Mouse (Mus musculus) midbrain, embryonic 15.5 days (tissue): Measurements from ENCODE around the gene Gm9918. TPM values are rescaled to one million over a fixed set of nuclear protein-coding genes. Genes with fewer than 3 reads are reported as not detected.

ENCODE experiments used
- ATAC-seq: fragments of 200-750 bp; cut with Nextera tagmentation; replicated peaks from 2 replicates; pipeline ENCODE4 v1.8.0; 2017; ENCODE audit warnings: moderate TSS enrichment
- H3K27ac ChIP-seq: fragments of 300-500 bp; sonication (generic); 2 replicates; pipeline ENCODE4 v1.5.1; 2015; ENCODE audit warnings: mild to moderate bottlenecking, inconsistent platforms
- H3K27me3 ChIP-seq: fragments of 300-500 bp; sonication (generic); replicated peaks from 2 replicates; pipeline ENCODE4 v1.6.1; 2015; ENCODE audit warnings: inconsistent platforms
- H3K36me3 ChIP-seq: fragments of 300-500 bp; sonication (generic); replicated peaks from 2 replicates; pipeline ENCODE4 v1.6.1; 2015; ENCODE audit warnings: inconsistent platforms
- H3K4me1 ChIP-seq: fragments of 300-500 bp; sonication (generic); 2 replicates; pipeline ENCODE4 v1.6.1; 2015; ENCODE audit warnings: inconsistent platforms
- H3K4me2 ChIP-seq: fragments of 300-500 bp; sonication (generic); 2 replicates; pipeline ENCODE4 v1.6.1; 2015; ENCODE audit warnings: inconsistent platforms, mild to moderate bottlenecking, moderate library complexity
- H3K4me3 ChIP-seq: fragments of 300-500 bp; sonication (generic); 2 replicates; pipeline ENCODE4 v1.5.1; 2015; ENCODE audit warnings: mild to moderate bottlenecking, inconsistent platforms
- H3K9ac ChIP-seq: fragments of 300-500 bp; sonication (generic); 2 replicates; pipeline ENCODE4 v1.6.1; 2015; ENCODE audit warnings: mild to moderate bottlenecking, inconsistent platforms
- H3K9me3 ChIP-seq: fragments of 300-500 bp; sonication (generic); 2 replicates; pipeline ENCODE4 v1.6.1; 2016; ENCODE audit warnings: inconsistent platforms
- WGBS: fragments of 180-500 bp; shearing (Covaris S2); methylation state at CpG from one replicate; pipeline ENCODE4 v1.1.7; 2015; ENCODE audit warnings: mixed read lengths; 5-methylcytosine and 5-hydroxymethylcytosine counted together
- polyA plus RNA-seq: library from polyadenylated mRNA; unstranded; fragments of >200 nt; fragmentation: Nextera tagmentation; extraction: Ambion mirVana; gene quantifications from 2 replicates; pipeline ENCODE4 v1.2.1, GENCODE M21; 2015

The Gm9918 gene
- polyA plus RNA-seq, 1 experiment from 2014 or later = 0.10 TPM

DNA sequence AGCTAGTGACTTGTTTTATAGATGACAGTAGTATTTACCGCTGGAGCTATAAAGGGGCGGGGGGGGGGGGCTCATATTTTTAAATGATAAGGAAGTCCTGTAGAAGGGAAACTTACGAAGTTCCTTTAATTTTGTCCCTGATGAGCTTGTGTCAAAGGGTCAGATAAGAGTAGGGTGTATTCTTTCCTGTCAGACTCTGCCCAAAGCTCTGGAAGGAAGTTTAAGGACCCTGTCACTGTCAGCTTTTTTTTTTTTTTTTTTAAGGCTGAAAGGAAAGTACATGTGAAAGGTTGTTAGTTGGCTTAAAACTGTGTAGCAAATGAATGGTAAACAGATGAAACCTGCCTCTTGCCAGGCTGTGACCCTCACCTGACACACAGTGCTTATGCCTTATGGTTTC lies 13.3 kb downstream of the Gm9918 start:
- H3K27ac ChIP-seq = no peak overlapping the region
- no peaks in the 10 kb centered on the region for H3K27me3 ChIP-seq
- peaks cover 13% of the 10 kb centered on the region; the same call in 1 of the 2 replicates for H3K36me3 ChIP-seq
- WGBS = 91% methylated on average over 3 of the region's 3 CpGs
- no peak for ATAC-seq
- H3K4me1 ChIP-seq = peaks cover 16% of the 10 kb centered on the region
- H3K9ac ChIP-seq = no peak overlapping the region
- H3K4me2 ChIP-seq = no peak overlapping the region
- H3K4me3 ChIP-seq = no peak overlapping the region
- H3K9me3 ChIP-seq = no peaks in the 10 kb centered on the region

DNA sequence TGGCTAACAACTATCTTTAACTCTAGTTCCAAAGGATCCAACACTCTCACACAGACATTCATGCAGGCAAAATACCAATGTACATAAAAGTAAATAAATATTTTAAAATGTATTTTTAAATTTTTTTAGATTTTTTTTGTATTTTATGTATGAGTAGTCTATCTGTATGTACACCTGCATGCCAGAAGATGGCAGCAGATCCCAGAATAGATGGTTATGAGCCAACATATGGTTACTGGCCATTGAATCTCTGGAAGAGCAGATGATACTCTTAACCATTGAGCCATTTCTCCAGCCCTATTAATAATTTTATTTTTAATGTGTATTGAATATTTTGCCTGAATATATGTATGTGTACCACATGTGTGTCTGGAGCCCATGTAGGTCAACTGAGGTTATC lies 17.0 kb downstream of the Gm9918 start:
- Histone ChIP-seq H3K9me3 (no peaks in the 10 kb centered on the region), H3K27ac (no peak overlapping the region), H3K4me1 (no peaks in the 10 kb centered on the region), H3K4me3 (no peak overlapping the region), H3K36me3 (0 out of 2 replicates have a peak, but pooled peaks cover 4% of the 10 kb centered on the region), H3K9ac (no peak overlapping the region), H3K4me2 (no peak overlapping the region), H3K27me3 (no peaks in the 10 kb centered on the region)
- no peak for ATAC-seq

DNA sequence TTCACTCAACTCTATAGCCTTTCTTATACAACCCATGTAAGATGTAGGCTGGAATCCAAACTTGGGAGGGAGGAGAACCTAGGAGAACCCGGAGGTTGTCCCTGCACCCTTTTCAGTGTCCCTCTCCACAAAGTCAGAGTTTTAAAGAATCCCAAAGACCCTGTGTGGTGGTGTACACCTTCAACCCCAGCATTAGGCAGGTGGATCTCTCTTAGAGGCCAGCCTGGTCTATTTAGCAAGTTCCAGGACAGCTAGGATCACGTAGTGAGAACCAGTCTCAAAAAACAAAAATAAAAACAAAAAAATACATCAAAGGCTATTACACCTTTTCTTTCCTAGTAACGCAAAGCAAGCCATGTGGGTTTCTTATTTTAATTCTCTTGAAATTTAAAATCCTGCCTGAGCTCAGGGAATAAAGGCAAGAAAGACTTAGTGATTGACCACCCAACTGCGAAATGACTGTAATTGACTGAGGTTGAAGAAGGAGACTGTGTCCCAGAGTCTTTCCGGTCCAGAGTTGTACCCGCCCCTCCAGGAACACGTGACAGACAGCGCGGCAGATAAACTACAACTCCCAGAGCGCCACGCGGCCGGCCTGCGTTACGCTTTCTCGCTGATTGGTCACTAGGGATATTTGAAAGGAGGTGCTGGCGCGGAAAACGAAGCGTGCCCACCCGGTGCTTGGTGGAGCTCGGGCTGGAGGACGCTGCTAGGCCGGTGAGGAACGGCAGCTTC lies 25.4 kb downstream of the Gm9918 start, which contains the start of gene Espl1:
Gene Espl1, plus strand, starts transcription at position 634 of the 735 bp plus-strand sequence.
- peak within 1 kb of the TSS; percentile 37 for H3K9ac ChIP-seq
- peak within 1 kb of the TSS; percentile 69 for H3K27ac ChIP-seq
- no peaks in the 10 kb centered on the region for H3K36me3 ChIP-seq
- peak; percentile 99 for ATAC-seq
- peak within 1 kb of the TSS; percentile 99 for H3K4me2 ChIP-seq
- H3K4me1 ChIP-seq = peaks cover 8% of the 10 kb centered on the region
- no peaks in the 10 kb centered on the region for H3K9me3 ChIP-seq
- 7% methylated on average over 25 of the region's 25 CpGs for WGBS
- H3K4me3 ChIP-seq = peak within 1 kb of the TSS; percentile 55
- H3K27me3 ChIP-seq = no peaks in the 10 kb centered on the region

GRCm38 (mm10) chr15:102296368-102297006 lies 26.1 kb downstream of the Gm9918 start:
- H3K27ac ChIP-seq = no peak overlapping the region
- no peaks in the 10 kb centered on the region for H3K36me3 ChIP-seq
- peak; percentile 62; the same call in 1 of the 2 replicates for ATAC-seq
- H3K9me3 ChIP-seq = no peaks in the 10 kb centered on the region
- peak overlapping the region; percentile 29; the same call in 1 of the 2 replicates for H3K9ac ChIP-seq
- peaks cover 8% of the 10 kb centered on the region for H3K4me1 ChIP-seq
- 5% methylated on average over 24 of the region's 24 CpGs for WGBS
- peak overlapping the region; percentile 55 for H3K4me3 ChIP-seq
- H3K4me2 ChIP-seq = peak overlapping the region; percentile 99
- no peaks in the 10 kb centered on the region for H3K27me3 ChIP-seq

DNA sequence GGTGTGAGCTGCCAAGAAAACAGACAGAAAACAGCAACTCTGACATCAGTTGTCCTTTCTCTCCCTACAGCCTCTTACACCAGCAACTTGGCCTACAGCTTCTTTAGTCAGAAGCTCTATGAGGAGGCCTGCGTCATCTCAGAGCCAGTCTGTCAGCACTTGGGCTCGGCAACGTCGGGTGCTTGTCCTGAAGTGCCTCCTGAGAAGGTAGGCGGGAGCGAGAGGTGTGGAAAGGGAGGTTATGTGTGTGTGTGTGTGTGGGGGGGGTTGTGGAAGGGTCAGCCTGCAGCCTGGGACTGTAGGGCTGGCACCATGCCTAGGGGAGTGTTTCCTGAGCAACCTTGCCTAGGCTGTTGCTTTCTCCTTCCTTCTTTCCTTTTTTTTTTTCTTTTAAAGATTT lies 32.2 kb downstream of the Gm9918 start:
- Histone ChIP-seq H3K36me3 (no peaks in the 10 kb centered on the region), H3K4me2 (no peak overlapping the region), H3K9me3 (no peaks in the 10 kb centered on the region), H3K9ac (no peak overlapping the region), H3K27ac (no peak overlapping the region), H3K27me3 (no peaks in the 10 kb centered on the region), H3K4me1 (no peaks in the 10 kb centered on the region), H3K4me3 (no peak overlapping the region)
- 91% methylated on average over 6 of the region's 6 CpGs for WGBS
- no peak for ATAC-seq

DNA sequence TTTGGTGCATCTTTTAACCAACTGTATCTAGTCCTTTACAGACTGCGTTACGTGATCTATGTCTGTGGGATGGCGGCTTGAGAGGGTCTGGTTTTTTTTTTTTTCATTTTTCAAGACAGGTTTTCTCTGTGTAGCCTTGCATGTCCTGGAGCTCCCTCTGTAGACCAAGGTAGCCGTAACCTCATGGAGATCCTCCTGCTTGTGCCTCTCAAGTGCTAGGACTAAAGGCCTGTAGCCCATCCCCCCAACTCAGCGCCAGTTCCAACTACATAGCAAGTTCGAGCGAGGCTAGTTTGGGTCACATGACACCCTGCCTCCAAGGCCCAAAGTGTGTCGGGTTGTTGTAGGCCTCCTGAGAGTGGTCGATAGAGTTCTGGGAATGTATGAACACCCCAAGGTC lies 38.4 kb downstream of the Gm9918 start:
- Histone ChIP-seq H3K9ac (no peak overlapping the region), H3K4me1 (no peaks in the 10 kb centered on the region), H3K36me3 (no peaks in the 10 kb centered on the region), H3K4me3 (no peak overlapping the region), H3K4me2 (no peak overlapping the region), H3K27ac (no peak overlapping the region), H3K9me3 (no peaks in the 10 kb centered on the region), H3K27me3 (no peaks in the 10 kb centered on the region)
- 90% methylated on average over 9 of the region's 9 CpGs for WGBS
- no peak for ATAC-seq

GRCm38 (mm10) chr15:102310074-102310845 lies 39.9 kb downstream of the Gm9918 start:
- no peak for ATAC-seq
- Histone ChIP-seq H3K27ac (no peak overlapping the region), H3K36me3 (no peaks in the 10 kb centered on the region), H3K27me3 (no peaks in the 10 kb centered on the region), H3K4me3 (no peak overlapping the region), H3K4me1 (no peaks in the 10 kb centered on the region), H3K9ac (no peak overlapping the region), H3K4me2 (no peak overlapping the region), H3K9me3 (no peaks in the 10 kb centered on the region)
- WGBS = 92% methylated on average over 10 of the region's 10 CpGs

DNA sequence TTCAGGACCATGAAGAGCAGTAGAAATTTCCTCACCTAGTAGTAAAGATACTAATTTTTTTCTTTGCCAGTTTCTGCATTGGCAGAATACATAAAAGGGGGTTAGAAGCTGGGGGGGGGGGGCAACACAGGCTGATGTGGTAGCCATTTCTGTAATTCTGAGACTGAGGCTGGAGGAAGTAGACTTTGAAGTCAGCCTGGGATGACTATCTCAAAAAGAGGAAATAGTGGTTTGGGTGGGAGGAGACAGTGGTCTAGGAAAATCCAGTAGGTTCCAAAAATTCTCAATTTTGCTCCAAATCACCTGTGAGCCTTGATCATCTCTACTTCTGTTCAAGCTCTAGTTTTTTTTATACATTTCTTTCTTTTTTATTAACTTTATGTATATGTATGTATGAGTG lies 41.1 kb downstream of the Gm9918 start:
- Histone ChIP-seq H3K36me3 (no peaks in the 10 kb centered on the region), H3K4me1 (no peaks in the 10 kb centered on the region), H3K27me3 (no peaks in the 10 kb centered on the region), H3K4me3 (no peak overlapping the region), H3K9me3 (no peaks in the 10 kb centered on the region), H3K4me2 (no peak overlapping the region), H3K27ac (no peak overlapping the region), H3K9ac (no peak overlapping the region)
- no peak for ATAC-seq

DNA sequence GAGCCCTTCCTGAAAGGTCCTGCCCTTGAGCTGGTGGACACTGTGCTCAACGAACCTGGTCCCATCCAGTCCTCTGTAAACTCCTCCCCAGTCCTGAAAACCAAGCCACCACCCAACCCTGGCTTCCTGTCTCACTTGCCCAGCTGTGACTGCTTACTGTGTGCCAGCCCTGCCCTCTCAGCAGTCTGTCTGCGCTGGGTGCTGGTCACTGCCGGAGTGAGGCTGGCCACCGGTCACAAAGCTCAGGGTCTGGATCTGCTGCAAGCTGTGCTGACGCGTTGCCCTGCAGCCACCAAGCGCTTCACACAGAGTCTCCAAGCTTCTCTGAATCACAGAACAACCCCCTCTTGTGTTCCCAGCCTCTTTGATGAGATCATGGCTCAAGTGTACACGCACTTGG lies 44.9 kb downstream of the Gm9918 start:
- Histone ChIP-seq H3K4me2 (no peak overlapping the region), H3K4me3 (no peak overlapping the region), H3K36me3 (no peaks in the 10 kb centered on the region), H3K4me1 (no peaks in the 10 kb centered on the region), H3K27ac (no peak overlapping the region), H3K27me3 (no peaks in the 10 kb centered on the region), H3K9ac (no peak overlapping the region), H3K9me3 (no peaks in the 10 kb centered on the region)
- no peak for ATAC-seq
- WGBS = 94% methylated on average over 8 of the region's 8 CpGs

DNA sequence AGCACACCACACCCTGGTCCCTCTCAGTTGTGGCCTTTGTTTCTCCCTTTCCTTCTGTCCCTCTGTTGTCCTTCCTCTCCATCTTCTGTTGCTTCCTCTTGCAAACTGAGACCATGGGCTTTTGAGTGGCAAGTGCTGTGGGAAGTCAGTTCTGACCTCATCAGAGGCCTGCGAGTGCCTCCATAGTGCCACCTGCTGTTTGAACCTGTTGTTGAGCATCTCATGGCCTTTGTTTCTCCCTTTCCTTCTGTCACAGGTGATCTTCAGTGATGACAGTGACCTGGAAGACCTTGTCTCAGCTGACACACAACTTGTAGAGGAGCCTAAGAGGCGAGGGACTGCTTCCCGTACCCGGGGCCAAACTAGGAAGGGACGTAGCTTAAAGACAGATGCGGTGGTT lies 45.9 kb downstream of the Gm9918 start:
- Histone ChIP-seq H3K4me2 (no peak overlapping the region), H3K9ac (no peak overlapping the region), H3K9me3 (no peaks in the 10 kb centered on the region), H3K4me1 (no peaks in the 10 kb centered on the region), H3K27ac (no peak overlapping the region), H3K36me3 (no peaks in the 10 kb centered on the region), H3K4me3 (no peak overlapping the region), H3K27me3 (no peaks in the 10 kb centered on the region)
- ATAC-seq = no peak
- WGBS = 88% methylated on average over 6 of the region's 6 CpGs
